Mouse (Mus musculus): ENCODE measurements around the gene Myog. TPM values are rescaled to one million over a fixed set of nuclear protein-coding genes. Genes with fewer than 3 reads are reported as not detected.
"Not testable (repeated sequence)": the region's sequence is repeated elsewhere in the genome, so short reads cannot be mapped to it uniquely, and the experiment has no call there.

Gene Myog
- 0.45 TPM in 1 of 2 replicates, not detected in the other for polyA plus RNA-seq (2015; fragmentation: Nextera tagmentation; extraction: Ambion mirVana)

DNA sequence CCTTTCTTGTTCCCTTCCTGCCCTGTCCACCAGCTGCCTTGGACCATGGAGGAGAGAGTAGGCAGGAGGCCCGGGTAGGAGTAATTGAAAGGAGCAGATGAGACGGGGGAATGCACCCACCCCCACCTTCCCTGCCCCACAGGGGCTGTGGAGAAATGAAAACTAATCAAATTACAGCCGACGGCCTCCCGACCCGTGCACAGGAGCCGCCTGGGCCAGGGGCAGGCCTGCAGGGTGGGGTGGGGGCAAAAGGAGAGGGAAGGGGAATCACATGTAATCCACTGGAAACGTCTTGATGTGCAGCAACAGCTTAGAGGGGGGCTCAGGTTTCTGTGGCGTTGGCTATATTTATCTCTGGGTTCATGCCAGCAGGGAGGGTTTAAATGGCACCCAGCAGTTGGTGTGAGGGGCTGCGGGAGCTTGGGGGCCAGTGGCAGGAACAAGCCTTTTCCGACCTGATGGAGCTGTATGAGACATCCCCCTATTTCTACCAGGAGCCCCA lies at the start of gene Myog:
Myog (plus strand) TSS at position 392 of the 502 bp plus-strand sequence.
- Histone ChIP-seq H3K27ac (replicated peaks) (no peak within 1 kb of the TSS), H3K4me1 (replicated peaks) (peaks cover 14% of the 10 kb centered on the region; the same call in 1 of the 2 replicates), H3K9me3 (no peaks in the 10 kb centered on the region), H3K27me3 (no peaks in the 10 kb centered on the region), H3K4me2 (no peak within 1 kb of the TSS), H3K36me3 (no peaks in the 10 kb centered on the region), H3K9ac (no peak within 1 kb of the TSS), H3K4me3 (no peak within 1 kb of the TSS)
- no peak for ATAC-seq (ENCODE audit: low FRiP score, low read depth)
- 36% methylated on average over 11 of the region's 11 CpGs for WGBS

- 89% methylated on average over 9 of the region's 9 CpGs for WGBS
- peaks cover 18% of the 10 kb centered on the region for H3K4me1 ChIP-seq (replicated peaks)
- no peaks in the 10 kb centered on the region for H3K9me3 ChIP-seq
- no peak overlapping the region for H3K4me2 ChIP-seq
- H3K36me3 ChIP-seq = no peaks in the 10 kb centered on the region
- H3K27me3 ChIP-seq = no peaks in the 10 kb centered on the region
- no peak overlapping the region for H3K9ac ChIP-seq
- no peak overlapping the region for H3K27ac ChIP-seq (replicated peaks)
- no peak overlapping the region for H3K4me3 ChIP-seq
- no peak for ATAC-seq (ENCODE audit: low FRiP score, low read depth)
Measured at GRCm38 (mm10) chr1:134240701-134241100, 49.1 kb upstream of the Myog start.

- Histone ChIP-seq H3K4me2 (no peak overlapping the region), H3K9ac (no peak overlapping the region), H3K9me3 (no peaks in the 10 kb centered on the region), H3K4me3 (no peak overlapping the region), H3K27me3 (no peaks in the 10 kb centered on the region), H3K36me3 (no peaks in the 10 kb centered on the region), H3K27ac (replicated peaks) (no peak overlapping the region), H3K4me1 (replicated peaks) (peaks cover 12% of the 10 kb centered on the region)
- WGBS = 60% methylated on average over 8 of the region's 8 CpGs
- ATAC-seq (ENCODE audit: low FRiP score, low read depth) = no peak
Measured at GRCm38 (mm10) chr1:134241298-134241697, 48.5 kb upstream of the Myog start.

- Histone ChIP-seq H3K9me3 (no peaks in the 10 kb centered on the region), H3K4me1 (replicated peaks) (peaks cover 12% of the 10 kb centered on the region)
- no peak for ATAC-seq (ENCODE audit: low FRiP score, low read depth)
Measured at GRCm38 (mm10) chr1:134242286-134242685, 47.5 kb upstream of the Myog start.

GRCm38 (mm10) chr1:134243505-134243904 lies 46.3 kb upstream of the Myog start:
- 76% methylated on average over 6 of the region's 6 CpGs for WGBS
- H3K9ac ChIP-seq = no peak overlapping the region
- H3K9me3 ChIP-seq = no peaks in the 10 kb centered on the region
- no peaks in the 10 kb centered on the region for H3K36me3 ChIP-seq
- peaks cover 12% of the 10 kb centered on the region for H3K4me1 ChIP-seq (replicated peaks)
- H3K27ac ChIP-seq (replicated peaks) = no peak overlapping the region
- no peak overlapping the region for H3K4me2 ChIP-seq
- ATAC-seq (ENCODE audit: low FRiP score, low read depth) = no peak
- no peaks in the 10 kb centered on the region for H3K27me3 ChIP-seq
- H3K4me3 ChIP-seq = no peak overlapping the region

More at GRCm38 (mm10) chr1:134242286-134242685, 47.5 kb upstream of the Myog start:
- Histone ChIP-seq H3K4me2 (no peak overlapping the region), H3K27ac (replicated peaks) (no peak overlapping the region), H3K9ac (no peak overlapping the region), H3K36me3 (no peaks in the 10 kb centered on the region), H3K4me3 (no peak overlapping the region), H3K27me3 (no peaks in the 10 kb centered on the region)
- 83% methylated on average over 2 of the region's 2 CpGs for WGBS

DNA sequence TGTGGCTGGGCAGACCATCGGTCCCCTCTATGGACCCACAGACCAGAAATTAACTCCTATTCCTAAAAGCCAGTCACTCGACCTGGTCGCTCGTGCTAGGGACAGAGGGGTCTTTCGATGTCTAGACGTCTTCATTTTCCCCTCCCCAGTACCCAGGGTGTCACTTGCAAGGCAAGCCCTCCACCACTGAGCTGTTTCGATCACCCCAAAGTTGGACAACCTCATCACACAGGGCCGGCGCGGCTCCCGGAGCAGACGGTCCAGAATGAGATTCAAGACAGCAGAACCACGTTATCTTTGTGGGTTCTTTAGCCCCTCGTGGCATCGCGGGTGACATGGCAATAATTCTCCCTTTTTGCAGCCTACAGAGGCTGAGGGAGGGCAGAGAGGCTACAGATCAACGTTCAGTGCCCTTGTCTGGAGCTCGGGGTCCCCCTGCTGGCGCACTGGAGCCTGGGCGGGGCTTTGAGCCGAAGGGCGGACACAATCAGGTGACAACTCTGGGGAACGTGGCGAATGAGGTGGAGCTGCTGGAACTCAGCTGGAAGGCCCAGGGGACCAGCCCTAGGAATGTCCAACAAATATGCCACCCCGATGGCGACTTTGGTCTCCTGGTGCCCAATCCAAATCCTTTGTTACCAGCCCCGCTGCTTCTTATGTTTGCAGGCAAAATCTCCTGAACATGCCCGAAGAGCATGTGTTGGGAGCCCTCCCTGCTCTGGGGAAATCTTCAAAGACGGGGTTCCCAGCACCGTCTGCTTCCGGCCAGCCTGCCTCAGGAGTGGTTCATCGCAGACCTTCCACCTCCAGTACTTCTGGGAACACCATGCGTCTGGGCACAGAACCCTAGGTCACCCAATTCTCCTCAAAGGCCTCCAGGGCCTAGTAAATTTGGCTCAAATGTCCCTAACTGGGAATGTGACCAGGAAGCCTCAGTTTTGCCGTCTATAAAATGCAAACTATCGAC lies 45.6 kb upstream of the Myog start:
- H3K4me3 ChIP-seq = peak overlapping the region; percentile 7
- WGBS = 24% methylated on average over 35 of the region's 35 CpGs

GRCm38 (mm10) chr1:134245004-134245717 lies 44.6 kb upstream of the Myog start:
- 72% methylated on average over 14 of the region's 14 CpGs for WGBS
- Histone ChIP-seq H3K36me3 (no peaks in the 10 kb centered on the region), H3K4me3 (no peak overlapping the region), H3K4me1 (replicated peaks) (peaks cover 12% of the 10 kb centered on the region), H3K27me3 (no peaks in the 10 kb centered on the region), H3K9ac (no peak overlapping the region), H3K27ac (replicated peaks) (no peak overlapping the region), H3K4me2 (no peak overlapping the region), H3K9me3 (no peaks in the 10 kb centered on the region)
- peak; percentile 40; the same call in 1 of the 2 replicates for ATAC-seq (ENCODE audit: low FRiP score, low read depth)

More for the DNA sequence above, 45.6 kb upstream of the Myog start:
- peak; percentile 88 for ATAC-seq (ENCODE audit: low FRiP score, low read depth)
- no peaks in the 10 kb centered on the region for H3K36me3 ChIP-seq
- no peaks in the 10 kb centered on the region for H3K27me3 ChIP-seq
- peak overlapping the region; percentile 33 for H3K9ac ChIP-seq
- peak overlapping the region; percentile 54 for H3K4me2 ChIP-seq
- no peaks in the 10 kb centered on the region for H3K9me3 ChIP-seq
- peaks cover 12% of the 10 kb centered on the region for H3K4me1 ChIP-seq (replicated peaks)
- H3K27ac ChIP-seq (replicated peaks) = no peak overlapping the region

GRCm38 (mm10) chr1:134246590-134246989 lies 43.2 kb upstream of the Myog start:
- no peak overlapping the region for H3K9ac ChIP-seq

DNA sequence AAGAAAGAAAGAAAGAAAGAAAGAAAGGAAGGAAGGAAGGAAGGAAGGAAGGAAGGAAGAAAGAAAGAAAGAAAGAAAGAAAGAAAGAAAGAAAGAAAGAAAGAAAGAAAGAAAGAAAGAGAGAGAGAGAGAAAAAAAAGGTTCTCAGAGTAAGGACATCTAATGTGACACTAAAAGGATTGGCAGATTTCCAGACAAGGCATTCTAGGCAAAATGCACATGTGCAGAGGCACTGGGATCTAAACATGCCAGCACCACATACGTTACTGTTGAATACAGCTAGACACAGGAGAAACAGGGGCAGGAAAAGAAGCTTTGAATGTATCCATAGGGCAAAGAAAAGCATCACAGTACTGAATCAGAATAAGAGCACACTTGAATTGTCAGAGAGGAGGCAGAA lies 40.1 kb upstream of the Myog start:
- H3K4me3 ChIP-seq; H3K4me1 ChIP-seq (replicated peaks); H3K9ac ChIP-seq; H3K36me3 ChIP-seq; ATAC-seq (ENCODE audit: low FRiP score, low read depth); H3K9me3 ChIP-seq; H3K27ac ChIP-seq (replicated peaks); H3K27me3 ChIP-seq; H3K4me2 ChIP-seq: not testable (repeated sequence)
- WGBS = 75% methylated on average over 1 of the region's 1 CpGs

More at GRCm38 (mm10) chr1:134246590-134246989, 43.2 kb upstream of the Myog start:
- Histone ChIP-seq H3K4me2 (no peak overlapping the region), H3K4me1 (replicated peaks) (peaks cover 8% of the 10 kb centered on the region), H3K36me3 (no peaks in the 10 kb centered on the region), H3K27ac (replicated peaks) (no peak overlapping the region), H3K9me3 (no peaks in the 10 kb centered on the region), H3K27me3 (no peaks in the 10 kb centered on the region), H3K4me3 (no peak overlapping the region)
- no peak for ATAC-seq (ENCODE audit: low FRiP score, low read depth)
- 58% methylated on average over 4 of the region's 4 CpGs for WGBS

GRCm38 (mm10) chr1:134264341-134264740 lies 25.4 kb upstream of the Myog start:
- H3K9me3 ChIP-seq = no peaks in the 10 kb centered on the region

GRCm38 (mm10) chr1:134265797-134266196 lies 24.0 kb upstream of the Myog start:
- no peaks in the 10 kb centered on the region for H3K36me3 ChIP-seq
- peaks cover 9% of the 10 kb centered on the region for H3K4me1 ChIP-seq (replicated peaks)
- H3K4me3 ChIP-seq = no peak overlapping the region
- no peak overlapping the region for H3K4me2 ChIP-seq
- peak overlapping the region; percentile 57 for H3K27ac ChIP-seq (replicated peaks)
- no peaks in the 10 kb centered on the region for H3K27me3 ChIP-seq
- H3K9me3 ChIP-seq = no peaks in the 10 kb centered on the region
- 14% methylated on average over 2 of the region's 2 CpGs for WGBS
- ATAC-seq (ENCODE audit: low FRiP score, low read depth) = peak; percentile 81
- no peak overlapping the region for H3K9ac ChIP-seq

More at GRCm38 (mm10) chr1:134264341-134264740, 25.4 kb upstream of the Myog start:
- H3K27me3 ChIP-seq = no peaks in the 10 kb centered on the region
- no peak overlapping the region for H3K4me2 ChIP-seq
- no peaks in the 10 kb centered on the region for H3K36me3 ChIP-seq
- H3K9ac ChIP-seq = no peak overlapping the region
- H3K4me3 ChIP-seq = no peak overlapping the region
- 93% methylated on average over 6 of the region's 6 CpGs for WGBS
- H3K4me1 ChIP-seq (replicated peaks) = peaks cover 9% of the 10 kb centered on the region
- H3K27ac ChIP-seq (replicated peaks) = no peak overlapping the region
- ATAC-seq (ENCODE audit: low FRiP score, low read depth) = no peak

DNA sequence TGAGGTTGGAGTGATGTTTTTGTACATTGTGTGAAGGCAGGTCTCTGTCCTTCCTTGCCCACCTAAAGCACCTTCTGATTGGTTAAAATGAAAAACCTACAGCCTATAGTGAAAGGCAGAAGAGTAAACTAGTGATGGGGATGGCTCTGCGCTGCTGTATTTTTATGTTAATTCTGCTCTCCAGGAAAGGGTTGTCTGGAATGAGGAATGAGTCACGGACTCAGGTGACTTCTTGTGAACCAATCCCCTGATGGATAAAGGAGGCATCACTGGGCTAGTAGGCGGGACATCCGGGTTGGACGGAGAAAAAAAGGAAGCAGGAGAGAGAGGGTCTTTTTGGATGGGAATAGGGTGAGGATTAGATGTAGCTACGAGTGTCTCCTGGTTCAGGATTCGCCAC lies 19.8 kb upstream of the Myog start:
- no peak overlapping the region for H3K4me2 ChIP-seq
- H3K27me3 ChIP-seq = no peaks in the 10 kb centered on the region
- no peaks in the 10 kb centered on the region for H3K36me3 ChIP-seq
- H3K9ac ChIP-seq = no peak overlapping the region
- H3K9me3 ChIP-seq = no peaks in the 10 kb centered on the region
- WGBS = 63% methylated on average over 7 of the region's 7 CpGs
- H3K4me1 ChIP-seq (replicated peaks) = peaks cover 32% of the 10 kb centered on the region
- no peak overlapping the region for H3K27ac ChIP-seq (replicated peaks)
- no peak overlapping the region for H3K4me3 ChIP-seq
- no peak for ATAC-seq (ENCODE audit: low FRiP score, low read depth)
